ENCODE assay signal across 8 mouse cellular contexts in genomic region chr4:151861806-151862739, GRCm38 (mm10). TPM values are rescaled to one million over a fixed set of nuclear protein-coding genes. Genes with fewer than 3 reads are reported as not detected.
DNase-seq lines count a peak whose midpoint lies in the region; ATAC-seq lines count a peak whose summit lies in the region.

Gene Camta1, minus strand, starts transcription at chr4:151861876.

- peak; percentile 100 for DNase-seq in Muller cell, postnatal 12 days (ENCODE audit: inconsistent ontology term)
- peak; percentile 100 for DNase-seq in cerebellum, adult 9-11 months
- DNase-seq in frontal cortex, adult 2 months (ENCODE audit: extremely low spot score in 1 of 2, low spot score in 1 of 2): peak; percentile 99 to 100
- peak; percentile 99 for DNase-seq in hindbrain, embryonic 11.5 days (ENCODE audit: low spot score)
- DNase-seq in layer of hippocampus, postnatal 10 days (ENCODE audit: low spot score in 2 of 2): peak; percentile 99 to 100
- peak; percentile 99 for DNase-seq in lung, postnatal 10 days
- DNase-seq in ovary, postnatal 36 days (ENCODE audit: low spot score): peak; percentile 99
- DNase-seq in thymus, postnatal 25 days: peak; percentile 98

- no peaks in the 10 kb centered on the region for H3K27me3 ChIP-seq in hindbrain, embryonic 11.5 days (ENCODE audit: control insufficient read depth, insufficient read depth, low read length)

- peak within 1 kb of the TSS; percentile 73 for H3K4me3 ChIP-seq in hindbrain, embryonic 11.5 days (ENCODE audit: low read depth, low read length)

- WGBS in hindbrain, embryonic 11.5 days: under 1% methylated on average over 68 of the region's 85 CpGs

- H3K4me2 ChIP-seq in hindbrain, embryonic 11.5 days (replicated peaks; ENCODE audit: low read depth, low read length): peak within 1 kb of the TSS; percentile 88

- H3K36me3 ChIP-seq in hindbrain, embryonic 11.5 days (ENCODE audit: control insufficient read depth, insufficient read depth, low read length): no peaks in the 10 kb centered on the region

- peaks cover 4% of the 10 kb centered on the region; the same call in 1 of the 2 replicates for H3K4me1 ChIP-seq in hindbrain, embryonic 11.5 days (replicated peaks; ENCODE audit: control insufficient read depth, insufficient read depth, low read length)

- peak within 1 kb of the TSS; percentile 84 for H3K27ac ChIP-seq in hindbrain, embryonic 11.5 days (ENCODE audit: low read depth, low read length)

- peak within 1 kb of the TSS; percentile 80 for H3K9ac ChIP-seq in hindbrain, embryonic 11.5 days (ENCODE audit: low read depth, low read length)

- H3K9me3 ChIP-seq in hindbrain, embryonic 11.5 days (ENCODE audit: control insufficient read depth, low read length): no peaks in the 10 kb centered on the region

- peak; percentile 98 for ATAC-seq in hindbrain, embryonic 11.5 days (ENCODE audit: low FRiP score)

RNA-seq across cellular contexts. Expression of gene Camta1, which starts in this region (rescaled TPM):
- 124 and 125 TPM in 2 replicates for polyA plus RNA-seq in frontal cortex, adult 2 months (2012; rRNA removed)
- polyA plus RNA-seq in hindbrain, embryonic 11.5 days (2014; fragmentation: Nextera tagmentation; extraction: Ambion mirVana): 117 and 130 TPM in 2 replicates
- 100 to 1,000 TPM; 218 to 223 TPM for total RNA-seq in layer of hippocampus, postnatal 10 days (2021)

Comparison
In these comparisons a context has a peak if more than half of its experiments do, and no peak if none do; other contexts are left out.
1. Peak in every context shown above with its lines: DNase-seq, ATAC-seq, H3K4me3 ChIP-seq and H3K27ac ChIP-seq.